Comparison of ENCODE assay signal across 22 mouse cellular contexts in genomic region chr5:5510989-5511388, GRCm38 (mm10). TPM values are rescaled to one million over a fixed set of nuclear protein-coding genes. Genes with fewer than 3 reads are reported as not detected.
DNase-seq lines count a peak whose midpoint lies in the region; ATAC-seq and TF ChIP-seq lines count a peak whose summit lies in the region.
"Had no signal": no experiment of that assay in that cellular context is flagged by ENCODE, and none has a peak within 500 bp of the region (broad histone marks: within the 10 kb centered on the region; RNA-seq: fewer than 3 reads in every experiment).

No protein-coding gene starts in this region.

- no peak for DNase-seq in hindbrain, embryonic 10.5 days (ENCODE audit: low spot score)
- DNase-seq in neural tube, embryonic 10.5 days (ENCODE audit: extremely low spot score, low spot score): peak; percentile 7
- DNase-seq: adrenal gland, postnatal 25 days; heart, adult 11 months; heart, postnatal 10 days; liver, embryonic 13.5 days; lung, embryonic 14.5 days; lung, postnatal 36 days; thymus, postnatal 36 days had no signal

- peaks cover 5% of the 10 kb centered on the region; the same call in 1 of the 2 replicates for H3K36me3 ChIP-seq in forebrain, embryonic 13.5 days (ENCODE audit: poor library complexity, severe bottlenecking)
- no peaks in the 10 kb centered on the region for H3K36me3 ChIP-seq in forebrain, embryonic 15.5 days
- peaks cover 27% of the 10 kb centered on the region for H3K36me3 ChIP-seq in hindbrain, embryonic 10.5 days
- H3K36me3 ChIP-seq in hindbrain, embryonic 12.5 days: peaks cover 5% of the 10 kb centered on the region; the same call in 1 of the 2 replicates
- H3K36me3 ChIP-seq in neural tube, embryonic 15.5 days: 0 out of 2 replicates have a peak, but pooled peaks cover 5% of the 10 kb centered on the region
- H3K36me3 ChIP-seq in myocyte (ENCODE audit: control insufficient read depth, insufficient read depth): peaks cover 49% of the 10 kb centered on the region
- H3K36me3 ChIP-seq: liver, embryonic 13.5 days; midbrain, embryonic 15.5 days had no signal

- no peak overlapping the region for H3K27ac ChIP-seq in forebrain, embryonic 13.5 days
- no peak overlapping the region; the same call in 1 of the 2 replicates for H3K27ac ChIP-seq in forebrain, embryonic 15.5 days (replicated peaks)
- peak overlapping the region; percentile 12; the same call in 1 of the 2 replicates for H3K27ac ChIP-seq in hindbrain, embryonic 10.5 days
- no peak overlapping the region for H3K27ac ChIP-seq in hindbrain, embryonic 12.5 days
- H3K27ac ChIP-seq in neural tube, embryonic 15.5 days (replicated peaks): no peak overlapping the region
- H3K27ac ChIP-seq: embryonic facial prominence, embryonic 15.5 days; layer of hippocampus, adult 2 months; limb, embryonic 13.5 days; liver, embryonic 13.5 days; midbrain, embryonic 15.5 days had no signal

- H3K27me3 ChIP-seq in forebrain, embryonic 13.5 days: no peaks in the 10 kb centered on the region
- H3K27me3 ChIP-seq in forebrain, embryonic 15.5 days: no peaks in the 10 kb centered on the region
- H3K27me3 ChIP-seq in hindbrain, embryonic 10.5 days (ENCODE audit: insufficient read depth, poor library complexity, severe bottlenecking): no peaks in the 10 kb centered on the region
- H3K27me3 ChIP-seq in hindbrain, embryonic 12.5 days: no peaks in the 10 kb centered on the region
- no peaks in the 10 kb centered on the region for H3K27me3 ChIP-seq in neural tube, embryonic 15.5 days (replicated peaks)
- H3K27me3 ChIP-seq in myocyte (ENCODE audit: control insufficient read depth, insufficient read depth, insufficient read length): no peaks in the 10 kb centered on the region
- H3K27me3 ChIP-seq: embryonic facial prominence, embryonic 15.5 days; limb, embryonic 13.5 days; liver, embryonic 13.5 days; midbrain, embryonic 15.5 days had no signal

- no peak overlapping the region for H3ac ChIP-seq in myocyte (ENCODE audit: control insufficient read depth, insufficient read length)

- peaks cover 60% of the 10 kb centered on the region for H3K79me2 ChIP-seq in myocyte (ENCODE audit: control insufficient read depth, insufficient read depth)

- H3K9ac ChIP-seq in forebrain, embryonic 13.5 days: no peak overlapping the region
- H3K9ac ChIP-seq in forebrain, embryonic 15.5 days (replicated peaks): no peak overlapping the region
- no peak overlapping the region for H3K9ac ChIP-seq in hindbrain, embryonic 12.5 days
- H3K9ac ChIP-seq in neural tube, embryonic 15.5 days (replicated peaks): no peak overlapping the region
- H3K9ac ChIP-seq: embryonic facial prominence, embryonic 15.5 days; limb, embryonic 13.5 days; liver, embryonic 13.5 days; lung, embryonic 14.5 days; midbrain, embryonic 15.5 days had no signal

- peaks cover 45% of the 10 kb centered on the region for H3K4me1 ChIP-seq in forebrain, embryonic 13.5 days
- peaks cover 33% of the 10 kb centered on the region for H3K4me1 ChIP-seq in forebrain, embryonic 15.5 days
- peaks cover 45% of the 10 kb centered on the region for H3K4me1 ChIP-seq in hindbrain, embryonic 10.5 days (replicated peaks)
- peaks cover 17% of the 10 kb centered on the region for H3K4me1 ChIP-seq in hindbrain, embryonic 12.5 days
- peaks cover 15% of the 10 kb centered on the region for H3K4me1 ChIP-seq in neural tube, embryonic 15.5 days
- H3K4me1 ChIP-seq: limb, embryonic 13.5 days had no signal

- WGBS in forebrain, embryonic 13.5 days: 36% methylated on average over 5 of the region's 5 CpGs
- WGBS in forebrain, embryonic 15.5 days: 37% methylated on average over 5 of the region's 5 CpGs
- 69% methylated on average over 5 of the region's 5 CpGs for WGBS in hindbrain, embryonic 10.5 days
- 56% methylated on average over 5 of the region's 5 CpGs for WGBS in hindbrain, embryonic 12.5 days
- WGBS in neural tube, embryonic 15.5 days: 71% methylated on average over 5 of the region's 5 CpGs

- no peak for ATAC-seq in forebrain, embryonic 13.5 days
- no peak for ATAC-seq in forebrain, embryonic 15.5 days (replicated peaks)
- no peak for ATAC-seq in hindbrain, embryonic 12.5 days (ENCODE audit: low FRiP score)
- ATAC-seq in neural tube, embryonic 15.5 days (ENCODE audit: low FRiP score): no peak
- ATAC-seq: hindbrain, embryonic 16.5 days; intestine, postnatal 0 days; midbrain, embryonic 15.5 days had no signal

- no peak for TF ChIP-seq POLR2A in myocyte (IDR thresholded peaks at IDR 0.05; ENCODE audit: insufficient read length, low read depth)

- H3K4me2 ChIP-seq in forebrain, embryonic 13.5 days: peak overlapping the region; percentile 18; the same call in 1 of the 2 replicates
- H3K4me2 ChIP-seq in forebrain, embryonic 15.5 days (replicated peaks): no peak overlapping the region
- H3K4me2 ChIP-seq in hindbrain, embryonic 12.5 days (replicated peaks): no peak overlapping the region
- no peak overlapping the region for H3K4me2 ChIP-seq in neural tube, embryonic 15.5 days
- H3K4me2 ChIP-seq in myocyte (ENCODE audit: low read depth): peak overlapping the region; percentile 75
- H3K4me2 ChIP-seq: embryonic facial prominence, embryonic 15.5 days; limb, embryonic 13.5 days; liver, embryonic 13.5 days; lung, embryonic 14.5 days; midbrain, embryonic 15.5 days had no signal

- H3K9me3 ChIP-seq in forebrain, embryonic 13.5 days (replicated peaks): no peaks in the 10 kb centered on the region
- no peaks in the 10 kb centered on the region for H3K9me3 ChIP-seq in forebrain, embryonic 15.5 days
- no peaks in the 10 kb centered on the region for H3K9me3 ChIP-seq in hindbrain, embryonic 10.5 days
- no peaks in the 10 kb centered on the region for H3K9me3 ChIP-seq in hindbrain, embryonic 12.5 days (replicated peaks)
- H3K9me3 ChIP-seq in neural tube, embryonic 15.5 days (replicated peaks): no peaks in the 10 kb centered on the region
- H3K9me3 ChIP-seq: embryonic facial prominence, embryonic 15.5 days; limb, embryonic 13.5 days; liver, embryonic 13.5 days; midbrain, embryonic 15.5 days had no signal

- H3K4me3 ChIP-seq in forebrain, embryonic 13.5 days: no peak overlapping the region
- H3K4me3 ChIP-seq in forebrain, embryonic 15.5 days: no peak overlapping the region
- no peak overlapping the region for H3K4me3 ChIP-seq in hindbrain, embryonic 10.5 days
- no peak overlapping the region for H3K4me3 ChIP-seq in hindbrain, embryonic 12.5 days
- H3K4me3 ChIP-seq in neural tube, embryonic 15.5 days (replicated peaks): no peak overlapping the region
- H3K4me3 ChIP-seq in myocyte: no peak overlapping the region
- H3K4me3 ChIP-seq: embryonic facial prominence, embryonic 15.5 days; layer of hippocampus, adult 2 months; limb, embryonic 13.5 days; liver, embryonic 13.5 days; midbrain, embryonic 15.5 days had no signal

TF ChIP-seq in myocyte, 11 proteins besides CTCF, POLR2A, EP300 and RAD21:
- TF ChIP-seq SRF (IDR thresholded peaks at IDR 0.05; ENCODE audit: control insufficient read depth, insufficient read length, low read depth) (no peak), MYOG (IDR thresholded peaks at IDR 0.05; ENCODE audit: control insufficient read depth in 1 of 3, insufficient read depth in 1 of 3, insufficient read length in 2 of 3, low read depth in 2 of 3) (no peak), TCF12 (IDR thresholded peaks at IDR 0.05; ENCODE audit: insufficient read depth, poor library complexity, severe bottlenecking) (no peak), E2F4 (IDR thresholded peaks at IDR 0.05; ENCODE audit: insufficient read depth) (no peak), POLR2AphosphoS2 (IDR thresholded peaks at IDR 0.05; ENCODE audit: insufficient read length, low read depth) (no peak), TCF3 (IDR thresholded peaks at IDR 0.05; ENCODE audit: insufficient read length, low read depth) (no peak), MYOD1 (IDR thresholded peaks at IDR 0.05; ENCODE audit: control insufficient read depth in 1 of 3, insufficient read length in 2 of 3, low read depth in 2 of 3) (no peak)
TF ChIP-seq in myocyte: peak in this region for 0.

RNA-seq across cellular contexts. Expression of gene Cldn12, which starts 3.8 kb away (rescaled TPM):
- 24.1 and 29.1 TPM in 2 replicates for polyA plus RNA-seq in forebrain, embryonic 13.5 days (2015; fragmentation: Nextera tagmentation; extraction: Ambion mirVana)
- polyA plus RNA-seq in forebrain, embryonic 15.5 days (2015; fragmentation: Nextera tagmentation; extraction: Ambion mirVana): 18.2 and 19.8 TPM in 2 replicates
- 27.9 and 36.3 TPM in 2 replicates for polyA plus RNA-seq in hindbrain, embryonic 10.5 days (2016; fragmentation: Nextera tagmentation; extraction: Ambion mirVana)
- polyA plus RNA-seq in hindbrain, embryonic 12.5 days (2016; fragmentation: Nextera tagmentation; extraction: Ambion mirVana): 26.6 and 28.7 TPM in 2 replicates
- polyA plus RNA-seq in neural tube, embryonic 15.5 days (2015; fragmentation: Nextera tagmentation; extraction: Ambion mirVana): 15.8 and 16.6 TPM in 2 replicates
- polyA plus RNA-seq in myocyte (2012; fragmentation: generic; extraction: Trizol): 15.0 TPM

RNA-seq across cellular contexts. Expression of gene 1700015F17Rik, which starts 32.0 kb away (rescaled TPM):
- polyA plus RNA-seq in forebrain, embryonic 13.5 days (2015; fragmentation: Nextera tagmentation; extraction: Ambion mirVana): not detected in 2 replicates
- polyA plus RNA-seq in forebrain, embryonic 15.5 days (2015; fragmentation: Nextera tagmentation; extraction: Ambion mirVana): not detected in 2 replicates
- polyA plus RNA-seq in hindbrain, embryonic 10.5 days (2016; fragmentation: Nextera tagmentation; extraction: Ambion mirVana): 0.30 TPM in 1 of 2 replicates, not detected in the other
- not detected in 2 replicates for polyA plus RNA-seq in hindbrain, embryonic 12.5 days (2016; fragmentation: Nextera tagmentation; extraction: Ambion mirVana)
- not detected in 2 replicates for polyA plus RNA-seq in neural tube, embryonic 15.5 days (2015; fragmentation: Nextera tagmentation; extraction: Ambion mirVana)
- not detected for polyA plus RNA-seq in myocyte (2012; fragmentation: generic; extraction: Trizol)
- polyA plus RNA-seq: embryonic facial prominence, embryonic 15.5 days; hindbrain, embryonic 16.5 days; intestine, postnatal 0 days; limb, embryonic 13.5 days; liver, embryonic 13.5 days; lung, embryonic 14.5 days; midbrain, embryonic 15.5 days; spleen, adult 2 months; stomach, embryonic 14.5 days had no signal

RNA-seq across cellular contexts. Expression of gene Gtpbp10, which starts 48.3 kb away (rescaled TPM):
- polyA plus RNA-seq in forebrain, embryonic 13.5 days (2015; fragmentation: Nextera tagmentation; extraction: Ambion mirVana): 31.0 and 33.2 TPM in 2 replicates
- 23.7 and 27.9 TPM in 2 replicates for polyA plus RNA-seq in forebrain, embryonic 15.5 days (2015; fragmentation: Nextera tagmentation; extraction: Ambion mirVana)
- polyA plus RNA-seq in hindbrain, embryonic 10.5 days (2016; fragmentation: Nextera tagmentation; extraction: Ambion mirVana): 23.6 and 32.4 TPM in 2 replicates
- polyA plus RNA-seq in hindbrain, embryonic 12.5 days (2016; fragmentation: Nextera tagmentation; extraction: Ambion mirVana): 30.0 and 34.3 TPM in 2 replicates
- 12.8 and 17.9 TPM in 2 replicates for polyA plus RNA-seq in neural tube, embryonic 15.5 days (2015; fragmentation: Nextera tagmentation; extraction: Ambion mirVana)
- 4.6 TPM for polyA plus RNA-seq in myocyte (2012; fragmentation: generic; extraction: Trizol)

Comparison
In these comparisons a context has a peak if more than half of its experiments do, and no peak if none do; other contexts are left out.
1. H3K4me2 ChIP-seq: peak in forebrain, embryonic 13.5 days (single experiment) and myocyte (single experiment); none in forebrain, embryonic 15.5 days (single experiment), hindbrain, embryonic 12.5 days (single experiment) and neural tube, embryonic 15.5 days (single experiment).